Mouse (Mus musculus): ENCODE measurements at regions not wholly inside any gene's neighbourhood (a gene's known extent, or its start where the extent isn't known, plus 50 kb on each side); places are given as distances from the start of the nearest gene placed in this dataset.

- no peak for DNase-seq
These were observed 302.5 kb upstream of the 4931429L15Rik start for GRCm38 (mm10) chr9:46622255-46622654.

- DNase-seq: no peak
These were observed 302.1 kb upstream of the 4931429L15Rik start for GRCm38 (mm10) chr9:46621851-46622250.

GRCm38 (mm10) chr9:46610101-46611005, 290.6 kb upstream of the 4931429L15Rik start:
- no peak for DNase-seq

- no peak for DNase-seq
These were observed 288.9 kb upstream of the 4931429L15Rik start for GRCm38 (mm10) chr9:46608695-46609094.

GRCm38 (mm10) chr9:46600803-46601202, 281.0 kb upstream of the 4931429L15Rik start:
- DNase-seq: no peak

GRCm38 (mm10) chr9:46599931-46600708, 280.3 kb upstream of the 4931429L15Rik start:
- DNase-seq: peak; percentile 34 to 54

- no peak for DNase-seq
These were observed 278.7 kb upstream of the 4931429L15Rik start for GRCm38 (mm10) chr9:46598518-46598917.

GRCm38 (mm10) chr9:46593444-46593843, 273.7 kb upstream of the 4931429L15Rik start:
- no peak for DNase-seq

GRCm38 (mm10) chr9:46592908-46593307, 273.1 kb upstream of the 4931429L15Rik start:
- no peak for DNase-seq

GRCm38 (mm10) chr9:46586818-46587217, 267.0 kb upstream of the 4931429L15Rik start:
- no peak for DNase-seq

GRCm38 (mm10) chr9:46581844-46582243, 262.1 kb upstream of the 4931429L15Rik start:
- DNase-seq: no peak

- DNase-seq: no peak
These were observed 242.5 kb upstream of the 4931429L15Rik start for GRCm38 (mm10) chr9:46562301-46562700.

GRCm38 (mm10) chr9:46558481-46558880, 238.7 kb upstream of the 4931429L15Rik start:
- no peak for DNase-seq

- no peak for DNase-seq
These were observed 238.0 kb upstream of the 4931429L15Rik start for GRCm38 (mm10) chr9:46557781-46558180.

- DNase-seq: no peak
These were observed 235.4 kb upstream of the 4931429L15Rik start for GRCm38 (mm10) chr9:46555156-46555555.

GRCm38 (mm10) chr9:46554586-46555152, 234.9 kb upstream of the 4931429L15Rik start:
- no peak for DNase-seq

GRCm38 (mm10) chr9:46549416-46549815, 229.6 kb upstream of the 4931429L15Rik start:
- DNase-seq: no peak

GRCm38 (mm10) chr9:46544326-46544725, 224.5 kb upstream of the 4931429L15Rik start:
- no peak for DNase-seq

- DNase-seq: no peak
These were observed 221.2 kb upstream of the 4931429L15Rik start for GRCm38 (mm10) chr9:46541001-46541400.

- no peak for DNase-seq
These were observed 218.8 kb upstream of the 4931429L15Rik start for GRCm38 (mm10) chr9:46538616-46539015.

GRCm38 (mm10) chr9:46516401-46517130, 196.8 kb upstream of the 4931429L15Rik start:
- DNase-seq: peak; percentile 20 to 33
